Mouse (Mus musculus): Measurements from ENCODE around the gene Lpcat2.

DNA sequence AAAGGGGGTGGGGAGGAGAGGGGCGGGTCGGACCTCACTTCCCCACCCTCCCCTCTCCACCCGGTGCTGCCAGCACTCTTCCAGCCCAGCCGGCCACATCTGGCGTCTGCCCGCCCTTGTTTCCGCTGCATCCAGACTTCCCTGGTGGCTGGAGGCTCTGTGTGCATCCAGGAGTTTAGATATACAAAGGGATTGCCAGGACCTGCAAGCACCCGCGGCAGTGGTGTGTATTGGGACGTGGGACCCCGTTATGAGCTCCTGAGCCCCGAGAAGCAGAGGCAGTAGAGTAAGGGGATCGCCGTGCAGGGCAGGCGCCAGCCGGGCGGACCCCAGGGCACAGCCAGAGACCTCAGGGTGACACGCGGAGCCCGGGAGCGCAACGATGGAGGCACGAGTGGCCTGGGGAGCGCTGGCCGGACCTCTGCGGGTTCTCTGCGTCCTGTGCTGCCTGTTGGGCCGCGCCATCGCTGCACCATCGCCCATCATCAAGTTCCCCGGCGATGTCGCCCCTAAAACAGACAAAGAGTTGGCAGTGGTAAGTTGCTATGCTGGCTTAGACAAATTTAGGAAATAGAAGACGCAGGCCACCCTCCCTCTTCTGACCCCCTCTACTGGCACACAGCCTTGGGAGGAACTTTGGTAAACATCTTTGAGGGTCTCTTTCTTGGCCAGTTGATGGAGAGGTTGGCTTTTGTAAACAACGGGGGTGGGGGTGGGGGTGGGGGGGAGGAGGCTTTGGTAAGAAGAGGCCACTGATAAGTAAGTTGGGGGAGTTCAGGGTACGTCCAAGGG is 27.7 kb upstream of the Lpcat2 start, which contains the start of gene Mmp2:
- TF ChIP-seq CTCF (IDR thresholded peaks at IDR 0.05; ENCODE audit: control insufficient read depth, insufficient read depth, low read length) (no peak), POLR2A (IDR thresholded peaks at IDR 0.05; ENCODE audit: borderline replicate concordance, control insufficient read depth, low read depth, low read length) (no peak)
